Mouse (Mus musculus): ENCODE measurements at regions not wholly inside any gene's neighbourhood (a gene's known extent, or its start where the extent isn't known, plus 50 kb on each side); places are given as distances from the start of the nearest gene placed in this dataset.

GRCm38 (mm10) chr8:41703927-41704924 is 287.4 kb upstream of the Frg1 start:
- Histone ChIP-seq H3K4me1 (ENCODE audit: control insufficient read depth in 1 of 2, insufficient read depth in 2 of 2, low read length in 2 of 2) (no peaks in the 10 kb centered on the region), H3K27me3 (ENCODE audit: control insufficient read depth in 1 of 2, insufficient read depth in 2 of 2, low read length in 2 of 2) (no peaks in the 10 kb centered on the region), H3K4me3 (ENCODE audit: control insufficient read depth in 1 of 2, insufficient read depth in 1 of 2, low read depth in 2 of 2, low read length in 2 of 2) (no peak overlapping the region)

More at GRCm38 (mm10) chr8:41703927-41704924, 287.4 kb upstream of the Frg1 start:
- H3K9ac ChIP-seq (ENCODE audit: control insufficient read depth, low read depth, low read length, poor library complexity, severe bottlenecking): no peak overlapping the region
- H3K36me3 ChIP-seq (ENCODE audit: control insufficient read depth in 1 of 2, insufficient read depth in 2 of 2, low read length in 2 of 2): no peaks in the 10 kb centered on the region
- no peak for DNase-seq (ENCODE audit: low read depth, low spot score)
- no peak for TF ChIP-seq NELFE (IDR thresholded peaks at IDR 0.05; ENCODE audit: low read depth, low read length)
- no peak for TF ChIP-seq TCF12 (IDR thresholded peaks at IDR 0.05; ENCODE audit: low read depth, low read length)
- TF ChIP-seq ZC3H11A (IDR thresholded peaks at IDR 0.05; ENCODE audit: low read depth, low read length): no peak
- TF ChIP-seq CTCF (IDR thresholded peaks at IDR 0.05 in 2 of 3, conservative IDR thresholded peaks at IDR 0.05 in 1 of 3; ENCODE audit: control insufficient read depth in 1 of 3, insufficient read depth in 1 of 3, low read depth in 2 of 3, low read length in 3 of 3, poor library complexity in 1 of 3, severe bottlenecking in 1 of 3): no peak
- TF ChIP-seq SMC3 (IDR thresholded peaks at IDR 0.05; ENCODE audit: low read depth, low read length): no peak
- no peak for TF ChIP-seq USF1 (IDR thresholded peaks at IDR 0.05; ENCODE audit: low read depth, low read length)
- no peak for TF ChIP-seq BHLHE40 (IDR thresholded peaks at IDR 0.05; ENCODE audit: borderline replicate concordance, low read depth, low read length)
- no peak for TF ChIP-seq POLR2A (IDR thresholded peaks at IDR 0.05; ENCODE audit: control insufficient read depth in 1 of 2, insufficient read depth in 1 of 2, low read depth in 1 of 2, low read length in 2 of 2, poor library complexity in 1 of 2)
- TF ChIP-seq HCFC1 (IDR thresholded peaks at IDR 0.05; ENCODE audit: low read depth, low read length): no peak
- no peak for TF ChIP-seq EP300 (IDR thresholded peaks at IDR 0.05; ENCODE audit: low read depth in 1 of 2, low read length in 2 of 2)
- TF ChIP-seq MAX (IDR thresholded peaks at IDR 0.05; ENCODE audit: low read length): no peak
- no peak for TF ChIP-seq ZKSCAN1 (IDR thresholded peaks at IDR 0.05; ENCODE audit: low read depth, low read length)
- TF ChIP-seq USF2 (IDR thresholded peaks at IDR 0.05; ENCODE audit: borderline replicate concordance in 1 of 2, insufficient read depth in 1 of 2, low read depth in 1 of 2, low read length in 2 of 2): no peak
- H3K9me3 ChIP-seq (replicated peaks; ENCODE audit: insufficient read depth, low read length): no peaks in the 10 kb centered on the region
- H3K79me2 ChIP-seq (ENCODE audit: control insufficient read depth, insufficient read depth, low read length, poor library complexity): no peaks in the 10 kb centered on the region
- no peak overlapping the region for H3K27ac ChIP-seq (ENCODE audit: control insufficient read depth, low read depth, low read length)
